Mouse (Mus musculus) liver, adult 2 months (tissue): ENCODE measurements around the gene Enpp1. TPM values are rescaled to one million over a fixed set of nuclear protein-coding genes. Genes with fewer than 3 reads are reported as not detected.
A peak's percentile ranks its signal among the peaks of the same experiment; 100 is the strongest.

Experiments
- DNase-seq: peaks from one replicate; pipeline ENCODE4 v3.0.0-alpha.2; 2011; ENCODE audit warnings: low read depth, low spot score; ENCODE audit errors: extremely low read depth
- H3K27ac ChIP-seq: fragments of 200-500 bp; replicated peaks from 2 replicates; pipeline ENCODE4 v1.5.1; 2012; ENCODE audit warnings: low read depth, mild to moderate bottlenecking, control low read depth, inconsistent platforms, low read length; ENCODE audit not compliant: insufficient read depth
- H3K27me3 ChIP-seq: fragments of 200-500 bp; 2 replicates; pipeline ENCODE4 v1.6.1; 2012; ENCODE audit warnings: mild to moderate bottlenecking, moderate library complexity, low read length, inconsistent platforms; ENCODE audit not compliant: control insufficient read depth, insufficient read depth
- H3K36me3 ChIP-seq: fragments of 200-500 bp; 2 replicates; pipeline ENCODE4 v1.6.1; 2012; ENCODE audit warnings: low read length, inconsistent platforms; ENCODE audit not compliant: control insufficient read depth, insufficient read depth
- H3K4me1 ChIP-seq: fragments of 200-500 bp; 2 replicates; pipeline ENCODE4 v1.6.1; 2011; ENCODE audit warnings: low read length; ENCODE audit not compliant: control insufficient read depth, insufficient read depth
- H3K4me3 ChIP-seq: fragments of 200-500 bp; 2 replicates; pipeline ENCODE4 v1.5.1; 2011; ENCODE audit warnings: low read depth, mild to moderate bottlenecking, control low read depth, low read length, moderate library complexity; ENCODE audit not compliant: insufficient read depth
- H3K79me2 ChIP-seq: fragments of 200-500 bp; 2 replicates; pipeline ENCODE4 v1.6.1; 2012; ENCODE audit warnings: inconsistent platforms, mild to moderate bottlenecking, low read length, moderate library complexity; ENCODE audit not compliant: control insufficient read depth, insufficient read depth
- H3K9ac ChIP-seq: fragments of 200-500 bp; 2 replicates; pipeline ENCODE4 v1.6.1; 2012; ENCODE audit warnings: low read depth, mild to moderate bottlenecking, control low read depth, inconsistent platforms, low read length
- CTCF ChIP-seq: fragments of 200-500 bp; IDR thresholded peaks from 2 replicates; pipeline ENCODE4 v1.5.1; 2011; ENCODE audit warnings: low read depth, low read length, control low read depth
- POLR2A ChIP-seq: fragments of 200-500 bp; IDR thresholded peaks from 2 replicates; pipeline ENCODE4 v1.6.1; 2011; ENCODE audit warnings: low read length, control low read depth; ENCODE audit not compliant: insufficient read depth; ENCODE audit errors: extremely low read depth
- WGBS: fragments of 180-500 bp; shearing (Covaris S2); methylation state at CpG from one replicate; pipeline ENCODE4 v1.1.7; 2018; 5-methylcytosine and 5-hydroxymethylcytosine counted together
- polyA plus RNA-seq: library from polyadenylated mRNA; depleted of rRNA; stranded (reverse); fragments of >200 nt; gene quantifications from 2 replicates; pipeline ENCODE4 v1.2.3, GENCODE M21; 2012
- total RNA-seq: library from RNA; depleted of rRNA; stranded (reverse); fragments of >200 nt; gene quantifications from 2 replicates; pipeline ENCODE4 v1.2.3, GENCODE M21; 2014

Enpp1 gene
- total and polyA plus RNA-seq, 2 experiments, result 5.2 to 16.2 TPM

GRCm38 (mm10) chr10:24636986-24637385 is 75.0 kb downstream of the Enpp1 start:
- WGBS, result 37% methylated on average over 2 of the region's 2 CpGs

GRCm38 (mm10) chr10:24635884-24636283 is 76.1 kb downstream of the Enpp1 start:
- Histone ChIP-seq H3K4me3 (no peak overlapping the region), H3K27ac (no peak overlapping the region), H3K79me2 (no peaks in the 10 kb centered on the region), H3K9ac (no peak overlapping the region), H3K4me1 (peaks cover 6% of the 10 kb centered on the region), H3K36me3 (0 out of 2 replicates have a peak, but pooled peaks cover 1% of the 10 kb centered on the region), H3K27me3 (no peaks in the 10 kb centered on the region)
- WGBS, result 89% methylated on average over 10 of the region's 10 CpGs
- no peak for TF ChIP-seq POLR2A
- TF ChIP-seq CTCF, result no peak
- no peak for DNase-seq

More at GRCm38 (mm10) chr10:24636986-24637385, 75.0 kb downstream of the Enpp1 start:
- H3K79me2 ChIP-seq, result no peaks in the 10 kb centered on the region
- no peak overlapping the region for H3K4me3 ChIP-seq
- H3K9ac ChIP-seq, result no peak overlapping the region
- H3K4me1 ChIP-seq, result peaks cover 6% of the 10 kb centered on the region
- H3K27ac ChIP-seq, result no peak overlapping the region
- peak; percentile 66 for DNase-seq
- 0 out of 2 replicates have a peak, but pooled peaks cover 1% of the 10 kb centered on the region for H3K36me3 ChIP-seq
- no peak for TF ChIP-seq CTCF
- TF ChIP-seq POLR2A, result no peak
- no peaks in the 10 kb centered on the region for H3K27me3 ChIP-seq

GRCm38 (mm10) chr10:24635331-24635815 is 76.6 kb downstream of the Enpp1 start:
- 51% methylated on average over 11 of the region's 11 CpGs for WGBS
- no peak for DNase-seq
- TF ChIP-seq POLR2A, result no peak
- TF ChIP-seq CTCF, result no peak

GRCm38 (mm10) chr10:24634288-24634687 is 77.7 kb downstream of the Enpp1 start:
- no peak for TF ChIP-seq CTCF
- no peak for TF ChIP-seq POLR2A
- DNase-seq, result peak; percentile 53
- no peaks in the 10 kb centered on the region for H3K36me3 ChIP-seq
- H3K27me3 ChIP-seq, result no peaks in the 10 kb centered on the region
- no peak overlapping the region for H3K9ac ChIP-seq
- H3K4me1 ChIP-seq, result peaks cover 6% of the 10 kb centered on the region
- H3K4me3 ChIP-seq, result no peak overlapping the region
- H3K27ac ChIP-seq, result 0 out of 2 replicates have a peak overlapping the region, but pooled peaks have one; percentile 13
- 42% methylated on average over 9 of the region's 9 CpGs for WGBS
- H3K79me2 ChIP-seq, result no peaks in the 10 kb centered on the region

More at GRCm38 (mm10) chr10:24635331-24635815, 76.6 kb downstream of the Enpp1 start:
- Histone ChIP-seq H3K27me3 (no peaks in the 10 kb centered on the region), H3K36me3 (no peaks in the 10 kb centered on the region), H3K9ac (no peak overlapping the region), H3K4me1 (peaks cover 6% of the 10 kb centered on the region), H3K4me3 (no peak overlapping the region), H3K79me2 (no peaks in the 10 kb centered on the region), H3K27ac (no peak overlapping the region)

- TF ChIP-seq CTCF (no peak), POLR2A (no peak)
- DNase-seq, result no peak
- no peaks in the 10 kb centered on the region for H3K36me3 ChIP-seq
- H3K27me3 ChIP-seq, result no peaks in the 10 kb centered on the region
- H3K79me2 ChIP-seq, result no peaks in the 10 kb centered on the region
- peaks cover 2% of the 10 kb centered on the region; the same call in 1 of the 2 replicates for H3K4me1 ChIP-seq
- WGBS, result 87% methylated on average over 5 of the region's 5 CpGs
- H3K9ac ChIP-seq, result no peak overlapping the region
- H3K27ac ChIP-seq, result no peak overlapping the region
- no peak overlapping the region for H3K4me3 ChIP-seq
These were observed 80.8 kb downstream of the Enpp1 start for GRCm38 (mm10) chr10:24631122-24631521.

GRCm38 (mm10) chr10:24630469-24631081 is 81.4 kb downstream of the Enpp1 start:
- DNase-seq, result no peak
- TF ChIP-seq CTCF, result peak; percentile 84
- TF ChIP-seq POLR2A, result no peak
- no peaks in the 10 kb centered on the region for H3K79me2 ChIP-seq
- WGBS, result 28% methylated on average over 18 of the region's 18 CpGs
- no peaks in the 10 kb centered on the region for H3K36me3 ChIP-seq
- no peaks in the 10 kb centered on the region for H3K27me3 ChIP-seq
- H3K27ac ChIP-seq, result no peak overlapping the region
- H3K4me1 ChIP-seq, result peaks cover 2% of the 10 kb centered on the region; the same call in 1 of the 2 replicates
- no peak overlapping the region for H3K9ac ChIP-seq
- H3K4me3 ChIP-seq, result no peak overlapping the region
